In the genomic region with DNA sequence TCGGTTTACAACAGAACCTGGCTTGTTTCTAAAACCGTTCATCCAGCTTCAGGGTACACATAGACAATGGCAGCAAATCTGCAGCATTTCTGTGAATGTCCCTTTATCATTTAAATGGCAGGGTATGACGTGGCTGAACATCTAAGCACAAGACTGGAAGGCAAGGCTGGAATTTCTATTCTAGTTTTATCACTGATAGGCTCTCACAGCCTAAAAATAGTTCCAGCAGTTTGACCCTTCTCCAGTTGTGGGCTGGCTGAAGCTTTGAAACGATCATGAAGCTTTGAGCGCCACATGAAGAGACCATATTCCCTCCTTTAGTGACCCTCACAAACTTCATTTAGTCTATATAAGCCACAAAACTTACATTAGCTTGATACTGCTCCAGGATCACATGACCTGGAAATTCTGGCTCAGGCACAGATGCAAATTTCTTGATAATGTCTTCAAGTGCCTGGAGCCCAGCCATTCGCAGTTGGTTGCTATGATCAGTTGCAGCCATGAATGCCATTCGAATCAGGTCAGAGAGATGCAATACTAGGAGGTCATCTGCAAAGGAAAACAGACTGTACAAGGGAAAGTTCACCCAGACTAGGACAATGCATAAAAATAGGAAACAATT, we compare ENCODE assay signal across 14 mouse cellular contexts. TPM values are rescaled to one million over a fixed set of nuclear protein-coding genes. Genes with fewer than 3 reads are reported as not detected.
DNase-seq lines count a peak whose midpoint lies in the region; ATAC-seq and TF ChIP-seq lines count a peak whose summit lies in the region.
"Had no signal": no experiment of that assay in that cellular context is flagged by ENCODE, and none has a peak within 500 bp of the region (broad histone marks: within the 10 kb centered on the region; RNA-seq: fewer than 3 reads in every experiment).

No protein-coding gene starts in this region.

- H3K27me3 ChIP-seq in testis, adult 2 months (ENCODE audit: control insufficient read depth, insufficient read depth, low read length), result no peaks in the 10 kb centered on the region
- no peaks in the 10 kb centered on the region for H3K27me3 ChIP-seq in heart, embryonic 14.5 days (ENCODE audit: control insufficient read depth, insufficient read depth, low read length)
- H3K27me3 ChIP-seq in forebrain, embryonic 13.5 days, result no peaks in the 10 kb centered on the region
- H3K27me3 ChIP-seq: limb, embryonic 12.5 days; neural tube, embryonic 13.5 days had no signal

- TF ChIP-seq POLR2A in testis, adult 2 months (IDR thresholded peaks at IDR 0.05; ENCODE audit: control insufficient read depth, low read depth, low read length), result no peak

- ATAC-seq in heart, embryonic 14.5 days (ENCODE audit: insufficient number of reproducible peaks, insufficient read depth, low FRiP score, low read depth), result peak; percentile 93
- no peak for ATAC-seq in forebrain, embryonic 13.5 days
- no peak for ATAC-seq in frontal cortex, adult (ENCODE audit: low TSS enrichment)
- ATAC-seq: liver, postnatal 0 days had no signal

- peak; percentile 15 for DNase-seq in adrenal gland, postnatal 14 days
- DNase-seq in adrenal gland, adult 18-20 months (ENCODE audit: low spot score in 2 of 2), result no peak
- DNase-seq in testis, postnatal 14 days (ENCODE audit: low spot score), result no peak
- DNase-seq in left cerebral cortex, adult 8-10 months (ENCODE audit: low spot score in 2 of 2), result no peak
- DNase-seq: adrenal gland, postnatal 25 days; kidney, postnatal 25 days; liver, postnatal 0 days; retina, postnatal 1 day had no signal

- WGBS in heart, embryonic 14.5 days, result 12% methylated on average over 7 of the region's 7 CpGs
- WGBS in forebrain, embryonic 13.5 days, result 81% methylated on average over 7 of the region's 7 CpGs

- TF ChIP-seq CTCF in testis, adult 2 months (IDR thresholded peaks at IDR 0.05; ENCODE audit: control insufficient read depth, insufficient read depth, insufficient replicate concordance, low read depth, low read length), result no peak

- peak overlapping the region; percentile 49; the same call in 1 of the 2 replicates for H3K27ac ChIP-seq in testis, adult 2 months (ENCODE audit: control insufficient read depth, insufficient read depth, low read depth, low read length)
- peak overlapping the region; percentile 95 to 100 for H3K27ac ChIP-seq in heart, embryonic 14.5 days (replicated peaks in 1 of 2; ENCODE audit: control insufficient read depth in 1 of 2, insufficient read depth in 1 of 2, low read depth in 2 of 2, low read length in 2 of 2)
- H3K27ac ChIP-seq in forebrain, embryonic 13.5 days, result no peak overlapping the region
- H3K27ac ChIP-seq: limb, embryonic 12.5 days; neural tube, embryonic 13.5 days had no signal

- H3K9ac ChIP-seq in heart, embryonic 14.5 days (ENCODE audit: low read length), result peak overlapping the region; percentile 35; the same call in 1 of the 2 replicates
- no peak overlapping the region for H3K9ac ChIP-seq in forebrain, embryonic 13.5 days
- H3K9ac ChIP-seq: limb, embryonic 12.5 days; liver, postnatal 0 days; neural tube, embryonic 13.5 days had no signal

- H3K36me3 ChIP-seq in testis, adult 2 months (ENCODE audit: control insufficient read depth, insufficient read depth, low read length), result no peaks in the 10 kb centered on the region; the same call in none of the 2 replicates
- peaks cover 36% of the 10 kb centered on the region for H3K36me3 ChIP-seq in heart, embryonic 14.5 days (ENCODE audit: control insufficient read depth, insufficient read depth, low read length)
- H3K36me3 ChIP-seq in forebrain, embryonic 13.5 days (ENCODE audit: poor library complexity, severe bottlenecking), result peaks cover 58% of the 10 kb centered on the region

- no peak overlapping the region for H3K4me3 ChIP-seq in testis, adult 2 months (ENCODE audit: control insufficient read depth, low read depth, low read length)
- no peak overlapping the region for H3K4me3 ChIP-seq in heart, embryonic 14.5 days (ENCODE audit: control insufficient read depth in 1 of 2, insufficient read depth in 1 of 2, low read depth in 1 of 2, low read length in 2 of 2)
- no peak overlapping the region for H3K4me3 ChIP-seq in forebrain, embryonic 13.5 days
- H3K4me3 ChIP-seq: limb, embryonic 12.5 days; neural tube, embryonic 13.5 days had no signal

- peak overlapping the region; percentile 22 for H3K4me2 ChIP-seq in heart, embryonic 14.5 days (ENCODE audit: low read length)
- H3K4me2 ChIP-seq in forebrain, embryonic 13.5 days, result no peak overlapping the region
- H3K4me2 ChIP-seq: limb, embryonic 12.5 days; neural tube, embryonic 13.5 days had no signal

- H3K9me3 ChIP-seq in heart, embryonic 14.5 days (ENCODE audit: control insufficient read depth, low read length), result no peaks in the 10 kb centered on the region
- no peaks in the 10 kb centered on the region for H3K9me3 ChIP-seq in forebrain, embryonic 13.5 days (replicated peaks)
- H3K9me3 ChIP-seq: limb, embryonic 12.5 days; neural tube, embryonic 13.5 days had no signal

- no peaks in the 10 kb centered on the region for H3K4me1 ChIP-seq in testis, adult 2 months (ENCODE audit: control insufficient read depth, insufficient read depth, low read length)
- H3K4me1 ChIP-seq in heart, embryonic 14.5 days (ENCODE audit: control insufficient read depth in 2 of 2, insufficient read depth in 2 of 2, low read length in 2 of 2), result peaks cover 11 to 20% of the 10 kb centered on the region in 2 experiments
- H3K4me1 ChIP-seq in forebrain, embryonic 13.5 days, result no peaks in the 10 kb centered on the region
- H3K4me1 ChIP-seq: limb, embryonic 12.5 days; neural tube, embryonic 13.5 days had no signal

RNA-seq across cellular contexts. Expression of gene Heatr5b, which starts 44.0 kb away (rescaled TPM):
- total RNA-seq in adrenal gland, postnatal 14 days (2021), result 29.8 and 31.5 TPM in 2 replicates
- 10 to 100 TPM; 32.9 to 35.3 TPM for total RNA-seq in adrenal gland, adult 18-20 months (2021)
- polyA plus RNA-seq in testis, adult 2 months (2012; rRNA removed), result 14.8 and 16.1 TPM in 2 replicates
- 22.9 and 25.7 TPM in 2 replicates for polyA plus RNA-seq in heart, embryonic 14.5 days (2014; fragmentation: Nextera tagmentation; extraction: Ambion mirVana)
- 14.8 and 18.0 TPM in 2 replicates for polyA plus RNA-seq in forebrain, embryonic 13.5 days (2015; fragmentation: Nextera tagmentation; extraction: Ambion mirVana)
- total RNA-seq in left cerebral cortex, adult 8-10 months (2022), result 10 to 100 TPM; 47.8 to 56.1 (median 53.1) TPM

RNA-seq across cellular contexts. Expression of gene Gpatch11, which starts 44.2 kb away (rescaled TPM):
- total RNA-seq in adrenal gland, postnatal 14 days (2021), result 30.1 and 33.2 TPM in 2 replicates
- total RNA-seq in adrenal gland, adult 18-20 months (2021), result 10 to 100 TPM; 22.6 to 26.7 TPM
- polyA plus RNA-seq in testis, adult 2 months (2012; rRNA removed), result 12.6 and 17.3 TPM in 2 replicates
- 33.2 and 34.0 TPM in 2 replicates for polyA plus RNA-seq in heart, embryonic 14.5 days (2014; fragmentation: Nextera tagmentation; extraction: Ambion mirVana)
- polyA plus RNA-seq in forebrain, embryonic 13.5 days (2015; fragmentation: Nextera tagmentation; extraction: Ambion mirVana), result 43.4 and 54.4 TPM in 2 replicates
- 10 to 100 TPM; 30.0 to 41.6 (median 38.7) TPM for total RNA-seq in left cerebral cortex, adult 8-10 months (2022)

RNA-seq across cellular contexts. Expression of gene Strn, which starts 54.2 kb away (rescaled TPM):
- 23.4 and 24.4 TPM in 2 replicates for total RNA-seq in adrenal gland, postnatal 14 days (2021)
- total RNA-seq in adrenal gland, adult 18-20 months (2021), result 10 to 100 TPM; 18.1 to 20.3 TPM
- polyA plus RNA-seq in testis, adult 2 months (2012; rRNA removed), result 7.1 and 7.9 TPM in 2 replicates
- 21.6 and 23.3 TPM in 2 replicates for polyA plus RNA-seq in heart, embryonic 14.5 days (2014; fragmentation: Nextera tagmentation; extraction: Ambion mirVana)
- polyA plus RNA-seq in forebrain, embryonic 13.5 days (2015; fragmentation: Nextera tagmentation; extraction: Ambion mirVana), result 4.5 and 5.8 TPM in 2 replicates
- total RNA-seq in left cerebral cortex, adult 8-10 months (2022), result 10 to 100 TPM; 77.5 to 87.3 (median 83.9) TPM
